Mouse (Mus musculus) embryonic fibroblast, embryonic 13.5 days (primary cell): ENCODE measurements around the gene Slc24a4.
"Not testable (repeated sequence)": the region's sequence is repeated elsewhere in the genome, so short reads cannot be mapped to it uniquely, and the experiment has no call there.

Experiments used
- CTCF ChIP-seq: IDR thresholded peaks from 2 replicates; pipeline ENCODE4 v1.5.1; 2011; ENCODE audit warnings: mild to moderate bottlenecking, control low read depth, low read length, moderate library complexity, borderline replicate concordance; ENCODE audit not compliant: insufficient read depth
- POLR2A ChIP-seq: IDR thresholded peaks from 2 replicates; pipeline ENCODE4 v1.6.1; 2011; ENCODE audit warnings: low read depth, mild to moderate bottlenecking, control low read depth, low read length, moderate library complexity

GRCm38 (mm10) chr12:102280290-102280689 is 151.8 kb downstream of the Slc24a4 start:
- TF ChIP-seq CTCF, POLR2A: not testable (repeated sequence)
